Mouse (Mus musculus): ENCODE data around the gene Hsf4. TPM values are rescaled to one million over a fixed set of nuclear protein-coding genes. Genes with fewer than 3 reads are reported as not detected.
A peak's percentile ranks its signal among the peaks of the same experiment; 100 is the strongest.

The Hsf4 gene
- polyA plus RNA-seq, 1 experiment from 2014 or later = not detected

GRCm38 (mm10) chr8:105257318-105258114, 12.1 kb upstream of the Hsf4 start:
- H3K4me2 ChIP-seq (ENCODE audit: low read length) = no peak overlapping the region
- H3K27ac ChIP-seq (ENCODE audit: low read depth) = no peak overlapping the region
- H3K9ac ChIP-seq (ENCODE audit: low read length) = no peak overlapping the region
- DNase-seq (ENCODE audit: low spot score) (no peak), ATAC-seq (replicated peaks; ENCODE audit: low FRiP score, low TSS enrichment, low read depth) (no peak)
- no peaks in the 10 kb centered on the region for H3K9me3 ChIP-seq (ENCODE audit: control insufficient read depth, low read length)
- peaks cover 29% of the 10 kb centered on the region for H3K4me1 ChIP-seq (replicated peaks; ENCODE audit: control insufficient read depth, insufficient read depth, low read length)
- H3K4me3 ChIP-seq (ENCODE audit: low read depth, low read length) = no peak overlapping the region
- peaks cover 37% of the 10 kb centered on the region for H3K27me3 ChIP-seq (replicated peaks; ENCODE audit: control insufficient read depth, insufficient read depth, low read length)
- 77% methylated on average over 7 of the region's 7 CpGs for WGBS
- peaks cover 10% of the 10 kb centered on the region for H3K36me3 ChIP-seq (ENCODE audit: control insufficient read depth, insufficient read depth, low read length)

- Histone ChIP-seq H3K4me1 (replicated peaks; ENCODE audit: control insufficient read depth, insufficient read depth, low read length) (peaks cover 20% of the 10 kb centered on the region), H3K9ac (ENCODE audit: low read length) (peak overlapping the region; percentile 13; the same call in 1 of the 2 replicates), H3K4me3 (ENCODE audit: low read depth, low read length) (peak overlapping the region; percentile 35), H3K27ac (ENCODE audit: low read depth) (no peak overlapping the region), H3K4me2 (ENCODE audit: low read length) (peak overlapping the region; percentile 66), H3K27me3 (replicated peaks; ENCODE audit: control insufficient read depth, insufficient read depth, low read length) (peaks cover 50% of the 10 kb centered on the region), H3K36me3 (ENCODE audit: control insufficient read depth, insufficient read depth, low read length) (no peaks in the 10 kb centered on the region), H3K9me3 (ENCODE audit: control insufficient read depth, low read length) (no peaks in the 10 kb centered on the region)
- ATAC-seq (replicated peaks; ENCODE audit: low FRiP score, low TSS enrichment, low read depth) (0 out of 2 replicates have a peak, but pooled peaks have one; percentile 0), DNase-seq (ENCODE audit: low spot score) (peak; percentile 73)
- WGBS = 6% methylated on average over 55 of the region's 55 CpGs
Measured at GRCm38 (mm10) chr8:105258911-105259720, 10.5 kb upstream of the Hsf4 start.

- DNase-seq (ENCODE audit: low spot score) = peak; percentile 93
- Histone ChIP-seq H3K4me2 (ENCODE audit: low read length) (peak overlapping the region; percentile 66), H3K4me3 (ENCODE audit: low read depth, low read length) (peak overlapping the region; percentile 35), H3K36me3 (ENCODE audit: control insufficient read depth, insufficient read depth, low read length) (no peaks in the 10 kb centered on the region), H3K4me1 (replicated peaks; ENCODE audit: control insufficient read depth, insufficient read depth, low read length) (peaks cover 20% of the 10 kb centered on the region), H3K9me3 (ENCODE audit: control insufficient read depth, low read length) (no peaks in the 10 kb centered on the region), H3K27me3 (replicated peaks; ENCODE audit: control insufficient read depth, insufficient read depth, low read length) (peaks cover 52% of the 10 kb centered on the region), H3K27ac (ENCODE audit: low read depth) (no peak overlapping the region), H3K9ac (ENCODE audit: low read length) (0 out of 2 replicates have a peak overlapping the region, but pooled peaks have one; percentile 20)
- WGBS = 4% methylated on average over 30 of the region's 30 CpGs
- peak; percentile 42; the same call in 1 of the 2 replicates for ATAC-seq (replicated peaks; ENCODE audit: low FRiP score, low TSS enrichment, low read depth)
Measured at GRCm38 (mm10) chr8:105259721-105260320, 9.8 kb upstream of the Hsf4 start.

- no peak for DNase-seq (ENCODE audit: low spot score)
- peaks cover 54% of the 10 kb centered on the region for H3K27me3 ChIP-seq (replicated peaks; ENCODE audit: control insufficient read depth, insufficient read depth, low read length)
- 78% methylated on average over 7 of the region's 7 CpGs for WGBS
Measured at GRCm38 (mm10) chr8:105260371-105261099, 9.1 kb upstream of the Hsf4 start.

DNA sequence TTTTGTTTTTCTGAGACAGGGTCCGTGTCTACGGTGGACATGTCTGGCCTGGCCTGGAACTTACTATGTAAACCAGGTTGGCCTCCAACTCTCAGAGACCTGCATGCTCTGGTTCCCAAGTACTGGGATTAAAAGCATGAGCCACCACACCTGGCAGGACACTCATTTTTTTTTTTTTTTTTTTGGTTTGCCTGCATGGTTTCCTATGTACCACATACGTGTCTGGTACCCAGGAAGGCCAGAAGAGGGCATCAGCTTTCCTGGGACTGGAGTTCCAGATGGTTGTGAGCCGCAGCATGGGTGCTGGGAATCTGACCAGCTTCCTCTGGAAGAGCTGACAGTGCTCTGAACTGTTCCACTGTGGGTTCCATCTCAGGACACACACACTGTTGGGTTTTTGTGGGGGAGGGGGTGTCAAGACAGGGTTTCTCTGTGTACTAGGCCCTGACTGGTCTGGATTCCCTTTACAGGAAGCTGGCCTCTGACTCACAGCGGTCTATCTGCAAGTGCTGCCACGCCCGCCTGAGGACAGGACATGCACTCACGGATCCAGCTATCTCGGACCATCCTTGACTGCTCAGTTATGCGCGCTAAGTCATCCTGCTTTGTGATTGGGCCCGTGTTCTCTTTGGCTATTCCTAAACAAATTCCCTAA, 8.1 kb upstream of the Hsf4 start:
- Histone ChIP-seq H3K9ac (ENCODE audit: low read length) (no peak overlapping the region), H3K4me3 (ENCODE audit: low read depth, low read length) (no peak overlapping the region), H3K36me3 (ENCODE audit: control insufficient read depth, insufficient read depth, low read length) (no peaks in the 10 kb centered on the region), H3K4me1 (replicated peaks; ENCODE audit: control insufficient read depth, insufficient read depth, low read length) (peaks cover 20% of the 10 kb centered on the region), H3K4me2 (ENCODE audit: low read length) (no peak overlapping the region), H3K27me3 (replicated peaks; ENCODE audit: control insufficient read depth, insufficient read depth, low read length) (peaks cover 58% of the 10 kb centered on the region), H3K9me3 (ENCODE audit: control insufficient read depth, low read length) (no peaks in the 10 kb centered on the region), H3K27ac (ENCODE audit: low read depth) (no peak overlapping the region)
- 83% methylated on average over 12 of the region's 12 CpGs for WGBS
- ATAC-seq (replicated peaks; ENCODE audit: low FRiP score, low TSS enrichment, low read depth) (no peak), DNase-seq (ENCODE audit: low spot score) (no peak)

More at GRCm38 (mm10) chr8:105260371-105261099, 9.1 kb upstream of the Hsf4 start:
- Histone ChIP-seq H3K9me3 (ENCODE audit: control insufficient read depth, low read length) (no peaks in the 10 kb centered on the region), H3K4me1 (replicated peaks; ENCODE audit: control insufficient read depth, insufficient read depth, low read length) (peaks cover 20% of the 10 kb centered on the region), H3K4me3 (ENCODE audit: low read depth, low read length) (no peak overlapping the region), H3K4me2 (ENCODE audit: low read length) (no peak overlapping the region), H3K27ac (ENCODE audit: low read depth) (no peak overlapping the region), H3K9ac (ENCODE audit: low read length) (no peak overlapping the region), H3K36me3 (ENCODE audit: control insufficient read depth, insufficient read depth, low read length) (no peaks in the 10 kb centered on the region)
- ATAC-seq (replicated peaks; ENCODE audit: low FRiP score, low TSS enrichment, low read depth) = no peak

GRCm38 (mm10) chr8:105263244-105263912, 6.2 kb upstream of the Hsf4 start:
- H3K4me3 ChIP-seq (ENCODE audit: low read depth, low read length) = 0 out of 2 replicates have a peak overlapping the region, but pooled peaks have one; percentile 71
- DNase-seq (ENCODE audit: low spot score) (no peak), ATAC-seq (replicated peaks; ENCODE audit: low FRiP score, low TSS enrichment, low read depth) (no peak)
- no peak overlapping the region for H3K27ac ChIP-seq (ENCODE audit: low read depth)
- no peak overlapping the region for H3K9ac ChIP-seq (ENCODE audit: low read length)
- H3K4me2 ChIP-seq (ENCODE audit: low read length) = peak overlapping the region; percentile 79
- no peaks in the 10 kb centered on the region for H3K9me3 ChIP-seq (ENCODE audit: control insufficient read depth, low read length)
- 46% methylated on average over 16 of the region's 16 CpGs for WGBS
- H3K4me1 ChIP-seq (replicated peaks; ENCODE audit: control insufficient read depth, insufficient read depth, low read length) = peaks cover 20% of the 10 kb centered on the region
- peaks cover 69% of the 10 kb centered on the region for H3K27me3 ChIP-seq (replicated peaks; ENCODE audit: control insufficient read depth, insufficient read depth, low read length)
- H3K36me3 ChIP-seq (ENCODE audit: control insufficient read depth, insufficient read depth, low read length) = no peaks in the 10 kb centered on the region

GRCm38 (mm10) chr8:105264024-105264982, 5.3 kb upstream of the Hsf4 start, which contains the start of the genes Tradd and Fbxl8:
Gene Tradd (minus strand): TSS chr8:105264609.
Gene Fbxl8 (plus strand): TSS chr8:105264648.
- Histone ChIP-seq H3K9ac (ENCODE audit: low read length) (peak within 1 kb of the TSS; percentile 51), H3K36me3 (ENCODE audit: control insufficient read depth, insufficient read depth, low read length) (no peaks in the 10 kb centered on the region), H3K4me2 (ENCODE audit: low read length) (peak within 1 kb of the TSS; percentile 79), H3K4me1 (replicated peaks; ENCODE audit: control insufficient read depth, insufficient read depth, low read length) (peaks cover 23% of the 10 kb centered on the region), H3K4me3 (ENCODE audit: low read depth, low read length) (peak within 1 kb of the TSS; percentile 71), H3K27me3 (replicated peaks; ENCODE audit: control insufficient read depth, insufficient read depth, low read length) (peaks cover 69% of the 10 kb centered on the region), H3K27ac (ENCODE audit: low read depth) (no peak within 1 kb of the TSS), H3K9me3 (ENCODE audit: control insufficient read depth, low read length) (no peaks in the 10 kb centered on the region)
- ATAC-seq (replicated peaks; ENCODE audit: low FRiP score, low TSS enrichment, low read depth) = peak; percentile 69
- peak; percentile 83 for DNase-seq (ENCODE audit: low spot score)
- WGBS = under 1% methylated on average over 54 of the region's 54 CpGs

Measured in intestine, embryonic 14.5 days (tissue).